Mouse (Mus musculus) fibroblast of lung, adult 2 months (primary cell): ENCODE measurements around the gene A930017K11Rik.

Source experiments
- DNase-seq: peaks from one replicate; pipeline ENCODE4 v3.0.0-alpha.2; 2011; ENCODE audit warnings: low read depth

The A930017K11Rik gene

DNA sequence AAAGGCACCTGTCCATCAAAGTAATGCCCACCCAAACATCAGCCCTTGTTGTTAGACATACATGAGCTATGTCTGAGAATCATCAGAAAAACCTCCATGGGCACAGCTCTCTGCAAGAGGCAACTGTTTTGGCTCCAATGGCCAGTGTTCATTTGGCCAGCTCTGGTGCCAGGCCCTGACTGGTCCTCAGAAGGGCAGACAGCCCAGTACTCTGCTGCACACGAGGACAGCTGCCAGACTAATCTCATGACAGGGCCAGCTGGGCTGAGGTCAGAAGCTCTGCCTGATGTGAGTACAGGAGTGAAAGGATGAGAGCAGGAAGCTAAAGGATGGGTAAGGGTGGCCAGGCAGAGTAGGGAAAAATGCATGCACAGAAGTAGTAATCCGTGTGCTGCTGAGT, 27.0 kb downstream of the A930017K11Rik start:
- no peak for DNase-seq

DNA sequence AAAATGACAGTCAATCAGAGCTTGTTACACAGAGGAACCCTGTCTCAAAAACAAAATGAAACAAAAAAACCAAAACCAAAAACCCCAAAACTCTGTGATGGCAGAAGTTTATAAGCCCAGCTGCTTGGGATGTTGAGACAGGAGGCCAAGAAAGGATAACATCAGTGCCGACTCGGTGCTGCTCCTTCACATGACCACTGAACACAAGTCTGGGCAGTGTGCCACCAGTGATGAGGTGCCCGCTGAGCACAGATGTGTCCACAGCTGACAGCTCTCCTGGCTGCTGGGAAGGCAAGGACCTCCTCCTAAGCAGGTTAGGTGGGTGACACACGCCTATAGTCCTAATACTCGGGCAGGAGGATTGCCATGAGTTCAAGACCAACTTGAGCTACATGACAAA, 30.2 kb downstream of the A930017K11Rik start:
- no peak for DNase-seq

DNA sequence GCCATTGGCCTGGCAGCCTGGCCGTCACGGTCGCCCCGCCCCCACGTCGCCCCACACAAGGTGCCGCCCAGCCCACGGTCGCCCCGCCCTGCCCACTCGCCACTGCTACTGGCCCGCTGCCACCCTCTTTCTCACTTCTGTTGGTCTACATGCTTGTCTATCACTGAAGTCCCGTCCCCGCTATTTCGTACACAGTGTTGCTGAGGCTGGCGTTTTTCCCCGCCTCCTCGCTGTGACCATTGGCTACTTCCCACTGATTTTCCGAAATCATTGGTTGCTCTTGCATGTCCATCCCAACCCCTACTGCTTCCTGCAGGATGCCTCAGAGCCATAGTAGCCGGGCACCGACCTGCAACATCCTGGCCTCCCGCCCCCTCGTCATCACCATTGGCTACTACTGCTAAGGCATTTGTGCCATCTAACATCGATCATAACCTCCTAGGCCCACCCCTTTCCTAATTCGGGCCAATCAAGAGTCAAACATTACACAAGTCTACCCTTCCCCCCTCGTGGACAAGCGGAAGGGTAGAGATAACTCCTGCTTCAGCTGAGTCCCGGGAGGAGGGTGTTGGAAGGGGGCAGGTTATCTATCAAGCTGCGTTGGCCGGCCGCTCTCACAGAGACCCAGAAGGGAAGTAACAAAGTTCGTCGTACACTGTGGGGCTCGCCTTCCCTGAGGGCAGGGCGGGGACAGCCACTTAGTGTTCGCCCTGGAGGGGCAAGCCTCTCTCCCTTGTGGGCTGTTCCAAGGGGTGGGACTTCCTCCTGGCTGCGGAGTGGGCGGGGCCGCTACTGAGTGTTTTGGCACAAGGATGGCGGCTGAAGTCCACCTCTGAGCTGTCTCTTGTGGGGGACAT, 32.4 kb downstream of the A930017K11Rik start:
- DNase-seq: peak; percentile 100

DNA sequence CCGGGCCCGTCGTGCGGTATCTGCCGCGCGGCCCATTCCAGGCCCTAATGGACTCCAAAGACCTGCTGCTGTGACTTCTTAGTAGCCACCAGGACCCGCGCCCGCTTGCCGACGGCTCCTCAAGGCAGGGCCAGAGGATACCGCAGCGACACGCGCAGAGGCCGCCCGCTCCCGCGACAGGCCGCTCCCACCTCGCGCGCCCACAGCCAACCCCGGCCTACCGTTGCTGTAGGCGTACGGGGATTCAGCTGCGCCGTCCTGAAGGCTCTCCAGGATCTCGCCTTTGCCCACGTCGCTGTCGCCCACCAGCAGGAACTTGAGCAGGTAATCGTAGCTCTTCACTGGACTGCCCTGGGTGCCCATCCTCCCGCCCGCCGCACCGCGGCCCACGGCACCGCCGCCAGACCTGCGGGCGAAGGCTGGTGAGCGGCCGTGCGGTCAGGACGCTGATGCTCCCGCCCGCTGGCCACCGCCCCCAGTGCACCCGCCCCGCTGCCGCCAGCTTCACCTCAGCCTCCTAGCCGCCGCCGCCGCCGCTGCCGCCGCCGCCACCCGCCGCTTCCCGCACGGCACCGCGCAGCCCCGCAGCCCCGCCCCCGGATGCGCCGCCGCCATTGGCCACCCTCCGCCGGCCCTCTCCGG, 33.1 kb downstream of the A930017K11Rik start, which contains the start of gene Rab40c:
Rab40c (minus strand) TSS at position 584 of the 642 bp plus-strand sequence.
- no peak for DNase-seq

DNA sequence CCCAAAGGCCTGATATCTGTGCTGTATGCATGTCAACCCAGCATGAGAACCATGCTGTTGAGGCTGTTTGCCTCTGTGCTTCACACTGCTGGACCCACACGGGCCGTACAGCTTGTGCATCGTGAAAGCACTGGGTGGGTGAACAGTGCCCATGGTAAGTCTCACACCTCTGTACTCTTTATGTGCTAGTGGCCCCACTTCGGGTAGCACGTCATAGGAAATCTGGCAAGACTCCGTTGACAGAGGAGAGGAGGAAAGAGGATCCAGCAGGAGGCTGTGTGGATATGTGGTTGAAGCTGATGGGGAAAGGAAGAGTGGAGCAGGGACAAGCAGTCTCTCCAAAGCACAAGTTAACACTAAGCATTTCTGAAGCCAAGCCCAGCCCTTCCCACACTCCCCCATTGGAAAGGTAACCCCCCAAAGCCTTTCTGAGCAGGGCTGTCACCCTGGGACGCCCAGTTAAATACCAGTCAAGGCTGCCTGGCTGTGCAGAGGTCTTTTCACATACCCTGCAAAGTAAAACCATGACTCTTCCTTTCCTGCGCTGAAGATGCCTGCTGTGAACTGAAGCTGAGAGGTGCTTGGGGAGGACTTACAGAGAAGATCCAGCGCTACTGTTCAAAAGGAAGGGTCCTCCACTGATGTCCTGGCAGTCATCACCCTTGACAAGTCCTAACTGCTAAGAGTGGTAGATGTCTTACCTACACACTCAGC, 34.2 kb downstream of the A930017K11Rik start:
- DNase-seq: no peak

DNA sequence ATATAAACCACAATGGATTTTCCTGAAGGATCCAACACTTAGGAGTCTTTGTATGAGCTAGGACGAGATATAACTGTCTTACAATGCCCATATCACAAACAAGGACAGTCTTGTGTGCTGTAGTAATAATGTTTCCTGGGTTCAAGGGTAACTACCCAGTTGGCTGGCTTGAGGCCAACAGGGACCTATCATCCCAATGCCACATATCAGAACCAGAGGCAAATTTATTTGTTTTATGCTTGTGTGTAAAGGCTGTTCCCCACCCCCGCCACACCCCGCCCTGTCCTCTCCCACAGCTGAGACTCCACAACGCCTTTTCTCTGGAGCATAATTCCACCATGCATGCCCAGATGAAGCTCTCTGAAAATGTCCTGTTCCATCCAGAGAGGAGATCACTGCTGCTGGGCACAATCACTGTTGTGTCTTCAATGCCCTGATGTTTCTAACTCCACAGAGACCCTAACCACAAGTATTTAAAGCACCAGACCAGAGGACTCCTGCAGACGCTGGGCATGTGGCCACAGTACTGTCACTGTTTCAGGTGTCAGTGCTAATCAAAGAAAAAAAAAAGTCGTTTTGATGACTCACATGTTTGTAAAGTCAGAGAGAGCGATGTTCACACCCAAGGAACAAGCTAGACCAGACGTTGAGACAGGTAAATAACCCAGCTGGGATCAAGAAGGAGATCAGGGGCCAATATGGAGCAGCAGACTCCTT, 35.3 kb downstream of the A930017K11Rik start:
- no peak for DNase-seq

DNA sequence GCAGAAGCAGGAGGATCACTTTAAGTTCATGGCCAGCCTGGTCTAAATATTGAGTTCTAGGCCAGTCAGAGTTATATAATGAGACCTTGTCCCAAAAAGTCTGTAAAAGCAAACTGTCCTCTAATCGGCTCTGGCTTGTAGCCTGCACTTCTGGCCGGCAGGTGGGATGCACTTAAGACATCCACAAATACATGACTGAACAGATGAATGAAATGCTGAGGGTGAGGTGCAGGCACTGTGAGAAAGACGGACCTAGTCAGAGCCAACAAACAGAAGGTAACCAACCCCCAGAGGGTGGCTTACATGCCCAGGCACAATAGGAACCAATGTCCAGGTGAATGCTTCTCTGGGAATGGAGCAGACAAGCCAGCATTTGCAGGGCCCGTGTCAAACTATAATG, 38.1 kb downstream of the A930017K11Rik start:
- DNase-seq: no peak

DNA sequence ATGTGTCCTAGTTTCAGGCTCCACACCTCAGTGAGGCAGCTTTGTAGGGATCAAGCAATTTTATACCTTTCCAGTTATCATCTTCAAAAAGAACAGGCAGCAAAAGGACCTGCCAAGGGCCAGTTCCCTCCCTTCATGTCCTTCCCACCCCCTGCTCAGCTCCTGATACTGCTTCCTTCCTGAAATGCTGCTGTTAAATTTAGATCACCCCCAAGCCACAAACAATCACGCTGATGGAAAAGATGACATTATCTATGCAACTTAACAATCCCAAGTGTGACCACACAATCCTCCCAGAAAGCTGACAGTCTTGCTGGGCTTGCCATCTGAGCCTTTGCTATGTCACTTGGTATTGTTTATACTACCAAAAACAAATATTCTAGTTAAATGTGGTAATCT, 38.5 kb downstream of the A930017K11Rik start:
- DNase-seq: no peak

DNA sequence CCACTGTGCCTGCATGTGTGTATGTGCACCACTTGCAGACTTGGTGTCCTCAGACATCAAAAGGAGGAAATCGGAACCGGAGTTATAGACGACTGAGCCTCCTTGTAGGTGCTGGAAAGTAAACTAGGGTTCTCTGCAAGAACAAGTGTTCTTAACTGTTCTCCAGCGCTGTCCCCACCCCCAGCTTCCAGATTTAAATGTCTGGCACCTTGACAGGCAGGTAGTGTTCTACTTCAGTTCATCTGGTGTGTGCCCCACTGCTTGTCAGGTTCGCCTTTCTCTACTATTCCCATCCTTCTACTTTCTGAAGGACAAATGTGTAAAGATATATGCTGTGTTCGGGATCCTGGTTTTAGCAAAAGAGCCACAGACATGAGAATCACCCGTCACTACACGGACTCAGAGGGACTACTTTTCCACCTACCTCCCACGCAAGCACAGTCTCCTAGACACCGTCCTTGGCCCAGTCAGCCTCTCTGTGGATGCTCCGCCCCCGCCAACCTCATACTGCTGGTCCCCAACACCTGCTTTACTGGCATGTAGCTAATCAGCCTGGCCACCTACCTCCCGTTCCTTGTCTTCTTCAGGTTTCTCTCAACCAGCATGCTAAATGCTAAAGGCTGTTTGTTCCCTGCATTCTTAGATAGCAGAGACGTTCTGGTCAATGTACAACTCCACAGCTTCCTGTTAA, 39.0 kb downstream of the A930017K11Rik start:
- DNase-seq: no peak

DNA sequence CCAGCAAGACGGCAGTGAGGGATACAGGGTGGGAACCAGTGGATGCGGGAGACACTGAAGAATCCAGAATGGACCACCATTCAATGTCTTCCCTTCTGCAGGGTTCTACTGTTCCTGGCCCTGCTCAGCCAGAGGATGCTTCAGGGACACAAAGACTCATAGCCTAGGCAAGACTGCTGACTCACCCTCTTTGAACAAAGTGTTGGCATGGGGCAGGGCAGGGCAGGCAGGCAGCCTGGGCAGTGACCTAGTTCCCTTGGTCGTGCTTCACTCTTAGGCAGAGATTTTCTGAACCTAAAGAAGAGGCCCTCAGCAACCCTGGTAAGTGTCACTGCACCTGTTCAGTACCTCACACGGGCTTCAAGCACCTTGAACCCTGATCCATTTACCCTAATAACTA, 40.5 kb downstream of the A930017K11Rik start:
- DNase-seq: no peak

DNA sequence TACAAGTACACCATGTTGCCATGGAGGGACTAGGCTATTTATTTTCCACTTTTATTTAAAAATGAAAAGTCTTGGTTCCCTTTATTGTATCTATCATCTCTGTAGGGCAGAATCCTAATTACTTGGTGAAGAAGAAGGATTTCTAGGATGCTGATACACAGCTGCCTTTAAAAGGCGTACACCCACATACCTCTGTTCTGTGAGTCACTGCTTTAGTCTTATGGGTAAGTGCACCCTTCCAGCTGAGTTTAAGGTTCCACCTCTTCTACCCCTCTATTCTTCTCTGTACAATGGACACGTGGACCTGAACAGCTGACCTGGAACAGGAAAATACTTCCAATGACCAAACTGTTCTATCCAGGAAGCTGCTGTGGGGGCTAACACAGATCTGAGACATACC, 44.7 kb downstream of the A930017K11Rik start:
- DNase-seq: no peak

DNA sequence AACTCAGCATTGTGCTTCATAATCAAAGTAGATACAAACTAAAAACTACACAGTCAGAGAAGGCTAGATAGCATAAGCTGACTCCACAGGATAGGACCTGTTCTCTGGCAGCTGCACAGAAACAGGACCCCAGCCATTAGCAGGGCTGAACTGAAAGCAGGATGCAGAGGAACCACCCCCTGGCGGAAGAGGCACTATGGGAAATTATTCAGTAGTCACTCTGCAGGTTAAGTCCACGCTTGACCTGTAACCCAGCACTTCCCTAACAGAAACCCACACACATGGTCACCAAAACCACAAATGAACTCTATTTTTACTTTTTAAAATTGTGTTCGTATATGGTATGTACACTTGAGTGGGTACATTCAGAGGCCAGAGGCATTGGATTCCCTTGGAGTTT, 49.3 kb downstream of the A930017K11Rik start:
- no peak for DNase-seq

DNA sequence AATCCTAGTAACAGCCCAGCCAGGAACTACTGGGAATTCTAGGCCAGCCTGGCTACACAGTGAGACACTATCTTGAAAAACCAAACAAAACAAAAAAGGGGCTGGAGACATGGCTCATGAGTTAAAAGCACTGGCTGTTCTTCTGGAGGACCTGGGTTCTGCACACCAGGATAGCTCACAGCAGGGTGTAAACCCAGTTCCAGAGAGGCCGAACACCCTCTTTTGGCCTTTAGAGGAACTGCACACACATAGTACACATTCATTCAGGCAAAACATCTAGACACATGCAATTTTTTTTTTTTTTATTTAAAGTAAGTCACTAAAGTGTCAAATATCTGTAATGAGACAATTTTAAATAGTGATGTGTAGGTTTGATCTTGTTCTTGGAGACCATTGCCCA, 52.2 kb downstream of the A930017K11Rik start:
- DNase-seq: no peak
